Comparison of ENCODE assay signal across 11 mouse cellular contexts in the genomic region with DNA sequence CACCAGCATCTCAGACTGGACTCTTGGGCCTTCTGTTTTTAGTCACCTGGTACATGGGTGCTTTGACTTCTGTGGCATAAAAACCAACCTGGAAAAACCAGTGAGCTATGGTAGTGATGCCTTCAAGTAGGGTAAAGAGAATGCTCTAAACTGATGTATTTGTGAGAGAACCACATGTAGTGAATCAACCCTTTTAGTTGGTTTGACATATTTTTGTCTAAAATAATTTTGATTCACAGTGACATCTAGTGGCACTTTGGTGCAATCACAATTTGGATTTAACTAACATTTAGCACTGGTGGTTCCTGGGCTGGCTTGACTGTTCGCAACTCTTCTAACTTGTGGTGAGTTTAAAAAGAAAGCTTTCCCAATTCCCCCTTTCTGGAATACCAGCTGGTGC. TPM values are rescaled to one million over a fixed set of nuclear protein-coding genes. Genes with fewer than 3 reads are reported as not detected.
DNase-seq lines count a peak whose midpoint lies in the region; ATAC-seq and TF ChIP-seq lines count a peak whose summit lies in the region.
"Had no signal": no experiment of that assay in that cellular context is flagged by ENCODE, and none has a peak within 500 bp of the region (broad histone marks: within the 10 kb centered on the region; RNA-seq: fewer than 3 reads in every experiment).

No protein-coding gene starts in this region.

- H3K27ac ChIP-seq in cerebellum, adult 2 months (ENCODE audit: insufficient read depth, low read length): no peak overlapping the region
- H3K27ac ChIP-seq: heart, embryonic 15.5 days; liver, embryonic 15.5 days had no signal

- WGBS in cerebellum, adult 2 months: 62% methylated on average over 1 of the region's 1 CpGs

- no peak for DNase-seq in cerebellum, adult 2 months
- DNase-seq in cerebellum, adult 9-11 months: no peak
- peak; percentile 48 to 50 for DNase-seq in left cerebral cortex, postnatal 14 days (ENCODE audit: low spot score in 2 of 2)
- no peak for DNase-seq in left cerebral cortex, postnatal 36 days (ENCODE audit: low spot score in 2 of 2)
- peak; percentile 17 for DNase-seq in c-Kit-positive CD71-positive TER-119-negative erythroid progenitor cells, embryonic 14.5 days (ENCODE audit: low read depth)
- no peak for DNase-seq in kidney, postnatal 10 days
- DNase-seq in ovary, postnatal 10 days (ENCODE audit: low spot score): no peak
- DNase-seq: cerebellum, adult 11-12 months had no signal

- 0 out of 2 replicates have a peak, but pooled peaks have one; percentile 47 for ATAC-seq in monocyte, adult 5-6 weeks (replicated peaks; ENCODE audit: insufficient number of reproducible peaks, low FRiP score, low TSS enrichment, poor library complexity, severe bottlenecking)

- intact Hi-C loops in left cerebral cortex, postnatal 14 days (cut with DNase I): no loop called here
- intact Hi-C loops in left cerebral cortex, postnatal 36 days (cut with DNase I): no loop called here

- no peaks in the 10 kb centered on the region for H3K27me3 ChIP-seq in cerebellum, adult 2 months (ENCODE audit: control insufficient read depth, insufficient read depth, low read length)
- H3K27me3 ChIP-seq: heart, embryonic 15.5 days; liver, embryonic 15.5 days had no signal

- TF ChIP-seq POLR2A in cerebellum, adult 2 months (IDR thresholded peaks at IDR 0.05; ENCODE audit: borderline replicate concordance, insufficient read depth, low read length): no peak

- H3K4me3 ChIP-seq in cerebellum, adult 2 months (replicated peaks; ENCODE audit: insufficient read depth, low read depth, low read length): no peak overlapping the region
- H3K4me3 ChIP-seq: heart, embryonic 15.5 days; liver, embryonic 15.5 days had no signal

- TF ChIP-seq CTCF in cerebellum, adult 2 months (IDR thresholded peaks at IDR 0.05; ENCODE audit: borderline replicate concordance, insufficient read depth, low read depth, low read length): peak; percentile 21; the same call in 1 of the 2 replicates

- no peaks in the 10 kb centered on the region for H3K4me1 ChIP-seq in cerebellum, adult 2 months (ENCODE audit: control insufficient read depth, insufficient read depth, low read length)
- H3K4me1 ChIP-seq: liver, embryonic 15.5 days had no signal

RNA-seq across cellular contexts. Expression of a gene that starts 53.7 kb away (rescaled TPM):
- polyA plus RNA-seq in cerebellum, adult 2 months (2012; rRNA removed): 0.68 and 1.1 TPM in 2 replicates
- 1 to 10 TPM; 2.3 to 2.5 TPM for total RNA-seq in left cerebral cortex, postnatal 14 days (2021)
- total RNA-seq in left cerebral cortex, postnatal 36 days (2021): 1 to 10 TPM; 3.1 to 4.3 TPM
- 2.3 TPM in 1 of 3 replicates, not detected in the others for total RNA-seq in monocyte, adult 5-6 weeks (2017)
- polyA plus RNA-seq: heart, embryonic 15.5 days had no signal

Comparison
In these comparisons a context has a peak if more than half of its experiments do, and no peak if none do; other contexts are left out.
1. DNase-seq: peak in left cerebral cortex, postnatal 14 days (2 of 2) and c-Kit-positive CD71-positive TER-119-negative erythroid progenitor cells, embryonic 14.5 days (single experiment); none in cerebellum, adult 2 months (0 of 2), cerebellum, adult 9-11 months (single experiment), left cerebral cortex, postnatal 36 days (0 of 2), kidney, postnatal 10 days (single experiment) and ovary, postnatal 10 days (single experiment).